Mouse (Mus musculus) right cerebral cortex, postnatal 36 days (tissue): ENCODE data around the gene Abhd18.
"Not testable (repeated sequence)": the region's sequence is repeated elsewhere in the genome, so short reads cannot be mapped to it uniquely, and the experiment has no call there.

Experiments
- DNase-seq, 2 experiments: peaks; one replicate each; pipeline ENCODE4 v3.0.0; 2022; ENCODE audit warnings: low spot score in 2 of 2, mixed read lengths in 1 of 2

Abhd18 gene

GRCm38 (mm10) chr3:40846957-40847017 is at the start of gene Abhd18:
Gene Abhd18, plus strand, starts transcription at chr3:40846970.
- not testable (repeated sequence) for DNase-seq

- no peak for DNase-seq
Observed at GRCm38 (mm10) chr3:40798054-40798453, 48.7 kb upstream of the Abhd18 start.

GRCm38 (mm10) chr3:40798500-40798899 is 48.3 kb upstream of the Abhd18 start:
- DNase-seq, result peak in 1 of 2 experiments; percentile 25

- peak; percentile 91 to 94 for DNase-seq
Observed at GRCm38 (mm10) chr3:40799530-40800372, 47.0 kb upstream of the Abhd18 start, which contains the start of gene Plk4. Gene Plk4, plus strand, starts transcription at chr3:40800019.

GRCm38 (mm10) chr3:40800373-40800823 is 46.4 kb upstream of the Abhd18 start:
- peak; percentile 10 to 18 for DNase-seq

- no peak for DNase-seq
Observed at GRCm38 (mm10) chr3:40806871-40807270, 39.9 kb upstream of the Abhd18 start.

- DNase-seq, result no peak
Observed at GRCm38 (mm10) chr3:40808686-40809085, 38.1 kb upstream of the Abhd18 start.

- DNase-seq, result no peak
Observed at GRCm38 (mm10) chr3:40809894-40810293, 36.9 kb upstream of the Abhd18 start.

GRCm38 (mm10) chr3:40813275-40813674 is 33.5 kb upstream of the Abhd18 start:
- no peak for DNase-seq

- DNase-seq, result not testable (repeated sequence)
Observed at GRCm38 (mm10) chr3:40845521-40845920, 1.2 kb upstream of the Abhd18 start.

GRCm38 (mm10) chr3:40846473-40846956 is 255 bp upstream of the Abhd18 start, which contains the start of gene Mfsd8:
Gene Mfsd8, minus strand, starts transcription at chr3:40846886.
- DNase-seq, result peak; percentile 96 to 97

- DNase-seq, result peak; percentile 50 to 52
Observed at GRCm38 (mm10) chr3:40847018-40847417, 248 bp downstream of the Abhd18 start.

- not testable (repeated sequence) for DNase-seq
Observed at GRCm38 (mm10) chr3:40847936-40848335, 1.2 kb downstream of the Abhd18 start.

- DNase-seq, result not testable (repeated sequence)
Observed at GRCm38 (mm10) chr3:40853123-40853738, 6.5 kb downstream of the Abhd18 start.

- DNase-seq, result peak; percentile 98 to 99
Observed at GRCm38 (mm10) chr3:40893816-40894258, 47.1 kb downstream of the Abhd18 start.

GRCm38 (mm10) chr3:40894336-40894735 is 47.6 kb downstream of the Abhd18 start:
- DNase-seq, result peak in 1 of 2 experiments; percentile 12

GRCm38 (mm10) chr3:40902443-40902842 is 55.7 kb downstream of the Abhd18 start, which contains the start of gene 1700034I23Rik:
Gene 1700034I23Rik, minus strand, starts transcription at chr3:40902543.
- DNase-seq, result not testable (repeated sequence)

GRCm38 (mm10) chr3:40938189-40938588 is 91.4 kb downstream of the Abhd18 start:
- no peak for DNase-seq

- DNase-seq, result no peak
Observed at GRCm38 (mm10) chr3:40938592-40938991, 91.8 kb downstream of the Abhd18 start.

GRCm38 (mm10) chr3:40939019-40939418 is 92.2 kb downstream of the Abhd18 start:
- no peak for DNase-seq

- DNase-seq, result peak; percentile 99
Observed at GRCm38 (mm10) chr3:40949170-40949902, 102.6 kb downstream of the Abhd18 start, which contains the start of gene Larp1b. Gene Larp1b, plus strand, starts transcription at chr3:40949828.
